Mouse (Mus musculus): ENCODE results near the gene Snap47. TPM values are rescaled to one million over a fixed set of nuclear protein-coding genes. Genes with fewer than 3 reads are reported as not detected.
A peak's percentile ranks its signal among the peaks of the same experiment; 100 is the strongest.

Snap47 gene
- polyA plus RNA-seq, 1 experiment from 2014 or later: 20.2 TPM

DNA sequence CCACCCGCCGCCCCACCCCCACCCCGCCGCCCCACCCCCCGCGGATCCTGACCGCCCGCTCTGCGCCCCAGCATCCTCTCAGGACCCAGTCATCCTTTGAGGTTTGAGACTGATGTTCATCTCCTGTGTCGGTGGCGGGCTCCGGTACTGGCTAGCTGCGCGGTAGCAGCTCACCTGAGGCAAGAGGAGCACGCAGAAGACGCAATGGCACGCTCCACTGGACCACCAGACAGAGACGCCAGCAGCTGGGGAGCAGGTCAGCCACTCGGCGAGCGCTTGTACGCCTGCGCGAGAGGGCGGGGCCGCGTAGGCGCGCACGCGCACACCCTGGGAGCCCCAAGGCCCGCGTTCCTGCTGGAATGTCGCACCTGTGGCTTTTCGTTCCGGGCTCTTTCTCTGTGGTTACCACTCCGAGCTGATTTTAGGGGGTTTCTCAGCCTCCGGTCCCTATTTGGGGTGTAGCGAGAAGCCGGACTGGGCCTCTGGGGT, 1.2 kb downstream of the Snap47 start, which contains the start of gene Jmjd4:
Jmjd4 (plus strand) TSS at position 305 of the 489 bp plus-strand sequence.
- H3K36me3 ChIP-seq (ENCODE audit: inconsistent target): peaks cover 10% of the 10 kb centered on the region
- WGBS (ENCODE audit: missing documents): under 1% methylated on average over 30 of the region's 40 CpGs
- peak within 1 kb of the TSS; percentile 80 for H3K4me3 ChIP-seq (ENCODE audit: inconsistent target)
- H3K27ac ChIP-seq: peak within 1 kb of the TSS; percentile 51
- H3K79me2 ChIP-seq (ENCODE audit: inconsistent target): no peaks in the 10 kb centered on the region

DNA sequence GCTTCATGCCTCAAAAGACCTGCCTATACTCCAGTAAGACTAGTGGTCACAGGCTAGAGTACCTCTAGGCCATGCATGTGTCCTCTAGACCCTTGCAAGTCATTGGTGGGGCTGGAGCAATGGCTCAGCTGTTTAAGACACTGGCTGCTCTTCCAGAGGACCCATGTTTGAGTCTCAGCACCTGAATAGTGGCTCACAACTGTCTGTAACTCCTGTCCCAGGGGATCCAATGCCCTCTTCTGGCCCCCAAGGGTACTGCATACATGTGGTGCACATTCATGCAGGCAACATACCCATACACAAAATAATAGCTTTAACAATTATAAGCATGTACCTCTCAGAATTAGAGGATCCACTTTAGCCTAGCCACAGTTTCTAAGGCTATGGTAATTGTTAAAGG, 7.9 kb downstream of the Snap47 start:
- Histone ChIP-seq H3K79me2 (ENCODE audit: inconsistent target) (no peaks in the 10 kb centered on the region), H3K36me3 (ENCODE audit: inconsistent target) (peaks cover under 1% of the 10 kb centered on the region; the same call in 1 of the 2 replicates), H3K27ac (no peak overlapping the region), H3K4me3 (ENCODE audit: inconsistent target) (no peak overlapping the region)

DNA sequence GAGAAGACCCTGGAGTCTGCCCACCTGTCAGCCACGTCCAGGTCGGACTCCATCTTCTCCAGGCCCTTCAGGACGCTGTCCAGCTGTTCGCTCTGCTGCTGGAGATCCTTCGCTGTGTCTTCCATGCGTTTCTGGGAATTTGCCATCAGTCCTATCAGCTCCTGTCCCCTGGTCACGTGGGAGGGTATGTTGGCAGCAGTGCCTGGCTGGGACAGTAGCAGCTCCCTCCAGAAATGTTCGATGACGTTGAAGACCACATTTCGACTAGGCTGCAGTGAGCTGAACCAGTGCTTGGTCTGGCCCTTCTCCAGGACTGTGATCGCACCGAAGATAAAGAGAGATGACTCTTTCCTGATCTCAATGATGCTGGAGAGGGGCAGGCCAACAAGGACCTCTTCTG, 13.0 kb downstream of the Snap47 start:
- 92% methylated on average over 12 of the region's 12 CpGs for WGBS (ENCODE audit: missing documents)
- peaks cover 18% of the 10 kb centered on the region; the same call in 1 of the 2 replicates for H3K36me3 ChIP-seq (ENCODE audit: inconsistent target)
- H3K27ac ChIP-seq: no peak overlapping the region
- no peak overlapping the region for H3K4me3 ChIP-seq (ENCODE audit: inconsistent target)
- no peaks in the 10 kb centered on the region for H3K79me2 ChIP-seq (ENCODE audit: inconsistent target)

DNA sequence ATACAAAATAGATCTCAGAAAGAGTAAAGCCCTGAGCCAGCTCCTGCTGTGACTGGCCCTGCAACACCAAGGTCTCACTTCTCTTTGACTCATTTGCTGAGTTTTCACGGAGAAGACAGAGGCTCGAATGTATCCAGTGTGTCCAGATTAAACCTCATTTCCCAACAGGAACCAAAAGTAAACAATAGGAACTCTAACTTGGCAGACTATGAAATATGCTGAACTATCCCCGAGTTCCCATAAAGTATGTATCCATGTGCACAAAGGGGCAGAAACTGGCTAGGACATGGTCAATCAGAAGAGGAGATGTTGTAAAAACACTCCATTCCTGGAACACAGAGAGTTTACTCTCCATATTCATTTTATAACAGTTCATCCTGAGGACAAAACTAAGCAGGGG, 18.7 kb downstream of the Snap47 start:
- H3K79me2 ChIP-seq (ENCODE audit: inconsistent target): no peaks in the 10 kb centered on the region
- peaks cover 17% of the 10 kb centered on the region; the same call in 1 of the 2 replicates for H3K36me3 ChIP-seq (ENCODE audit: inconsistent target)
- no peak overlapping the region for H3K27ac ChIP-seq
- WGBS (ENCODE audit: missing documents): 73% methylated on average over 3 of the region's 3 CpGs
- no peak overlapping the region for H3K4me3 ChIP-seq (ENCODE audit: inconsistent target)

DNA sequence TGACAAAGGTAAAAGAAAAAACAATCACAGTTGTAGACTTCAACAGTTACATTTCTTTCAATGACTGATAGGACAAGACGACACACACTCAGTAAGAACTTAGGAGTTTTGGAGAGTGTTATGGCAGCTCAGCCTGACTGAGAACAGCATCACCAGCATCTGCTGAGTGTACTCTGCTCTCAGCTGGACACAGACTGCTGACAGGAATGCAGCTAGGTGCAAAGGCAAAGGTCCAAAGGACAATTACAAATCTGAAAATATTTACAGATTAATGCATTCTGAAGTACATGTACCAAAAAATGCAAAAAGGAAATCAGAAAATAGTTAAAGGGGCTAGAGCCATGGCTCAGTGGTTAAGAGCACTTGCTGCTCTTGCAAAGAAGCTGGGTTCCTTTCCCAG, 21.0 kb downstream of the Snap47 start:
- peaks cover 7% of the 10 kb centered on the region; the same call in 1 of the 2 replicates for H3K36me3 ChIP-seq (ENCODE audit: inconsistent target)
- no peak overlapping the region for H3K27ac ChIP-seq
- 100% methylated on average over 1 of the region's 1 CpGs for WGBS (ENCODE audit: missing documents)
- H3K4me3 ChIP-seq (ENCODE audit: inconsistent target): no peak overlapping the region
- H3K79me2 ChIP-seq (ENCODE audit: inconsistent target): no peaks in the 10 kb centered on the region

DNA sequence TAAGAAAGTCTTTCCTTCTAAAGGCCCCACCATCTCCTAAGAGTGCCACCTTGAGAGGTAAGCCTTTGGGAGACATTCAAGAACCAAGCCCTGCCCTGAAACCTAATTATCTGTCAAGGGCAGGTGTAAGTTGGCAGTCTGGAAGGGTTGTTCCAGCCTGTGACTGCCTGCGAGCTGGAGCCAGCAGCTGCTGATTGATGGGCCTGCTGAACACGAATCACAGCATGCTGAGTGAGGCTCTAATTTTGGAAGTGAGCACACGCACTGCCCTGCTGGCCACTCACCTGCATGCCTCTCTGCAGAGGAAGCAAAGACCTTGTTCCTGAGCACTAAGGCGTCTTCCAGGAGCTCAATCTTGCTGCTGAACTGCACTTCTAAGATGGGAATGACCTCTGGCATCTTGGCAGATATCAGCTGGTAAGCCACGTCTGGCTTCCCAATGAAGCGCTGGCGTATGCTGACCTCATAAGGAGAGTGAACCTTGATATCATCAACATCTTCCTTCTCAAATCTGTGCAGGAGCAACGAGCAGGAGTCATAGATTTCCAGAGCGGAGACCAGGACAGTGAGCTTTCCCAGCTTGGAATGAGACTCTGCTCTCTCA, 22.8 kb downstream of the Snap47 start:
- no peaks in the 10 kb centered on the region for H3K79me2 ChIP-seq (ENCODE audit: inconsistent target)
- H3K27ac ChIP-seq: no peak overlapping the region
- H3K4me3 ChIP-seq (ENCODE audit: inconsistent target): no peak overlapping the region
- H3K36me3 ChIP-seq (ENCODE audit: inconsistent target): peaks cover 7% of the 10 kb centered on the region; the same call in 1 of the 2 replicates
- 93% methylated on average over 9 of the region's 9 CpGs for WGBS (ENCODE audit: missing documents)

DNA sequence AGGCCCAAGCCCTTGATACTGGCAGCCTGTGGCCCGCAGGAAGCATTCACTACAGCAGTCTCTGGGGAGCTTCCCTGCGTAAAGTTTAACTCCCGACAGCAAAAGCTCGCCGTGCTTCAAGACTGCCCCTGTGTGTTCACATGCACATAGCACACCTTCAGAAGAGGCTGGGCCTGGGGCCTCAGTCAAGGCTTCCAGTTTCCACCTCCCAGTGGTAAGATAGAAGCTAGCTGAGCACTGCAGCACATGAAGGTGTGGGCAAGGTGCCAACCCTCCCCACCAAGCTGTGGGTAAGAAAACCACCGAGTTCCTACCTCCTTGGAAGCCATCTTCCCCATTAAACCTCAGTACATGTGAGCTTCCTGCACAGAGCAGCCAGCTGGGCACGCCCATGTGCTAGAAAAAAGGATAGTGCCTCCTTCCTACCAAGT, 25.3 kb downstream of the Snap47 start:
- no peaks in the 10 kb centered on the region for H3K79me2 ChIP-seq (ENCODE audit: inconsistent target)
- 21% methylated on average over 7 of the region's 7 CpGs for WGBS (ENCODE audit: missing documents)
- no peak overlapping the region for H3K4me3 ChIP-seq (ENCODE audit: inconsistent target)
- no peak overlapping the region for H3K27ac ChIP-seq
- H3K36me3 ChIP-seq (ENCODE audit: inconsistent target): peaks cover 7% of the 10 kb centered on the region; the same call in 1 of the 2 replicates

DNA sequence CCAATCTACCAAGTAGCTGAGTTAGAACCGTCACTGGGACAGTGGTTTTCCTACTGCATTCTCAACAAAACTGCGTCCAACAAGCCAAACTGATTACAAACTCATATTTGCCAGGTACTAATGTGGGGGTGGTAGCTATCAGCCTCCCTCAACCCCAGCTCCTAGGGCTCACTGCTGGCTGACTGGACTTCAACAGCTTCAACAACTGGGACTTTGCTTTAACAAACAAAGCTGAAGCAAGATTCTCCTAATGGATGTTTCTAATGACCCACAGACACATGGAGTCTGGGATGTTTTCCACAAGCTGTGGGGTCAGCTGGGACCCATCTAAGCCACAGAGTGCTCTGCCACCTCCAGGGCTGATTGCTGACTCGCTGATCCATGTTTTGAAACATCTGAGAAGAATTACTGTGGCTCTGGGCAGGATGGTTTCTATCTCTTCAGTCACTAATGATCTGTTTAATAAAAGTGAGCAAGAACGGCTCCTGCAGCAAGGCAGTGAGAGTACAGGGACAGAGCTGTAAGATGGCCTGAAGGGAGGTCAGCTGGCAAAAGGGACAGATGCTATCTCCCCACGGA, 27.9 kb downstream of the Snap47 start:
- Histone ChIP-seq H3K4me3 (ENCODE audit: inconsistent target) (no peak overlapping the region), H3K79me2 (ENCODE audit: inconsistent target) (no peaks in the 10 kb centered on the region), H3K36me3 (ENCODE audit: inconsistent target) (peaks cover 3% of the 10 kb centered on the region; the same call in 1 of the 2 replicates), H3K27ac (no peak overlapping the region)
- 98% methylated on average over 5 of the region's 5 CpGs for WGBS (ENCODE audit: missing documents)

DNA sequence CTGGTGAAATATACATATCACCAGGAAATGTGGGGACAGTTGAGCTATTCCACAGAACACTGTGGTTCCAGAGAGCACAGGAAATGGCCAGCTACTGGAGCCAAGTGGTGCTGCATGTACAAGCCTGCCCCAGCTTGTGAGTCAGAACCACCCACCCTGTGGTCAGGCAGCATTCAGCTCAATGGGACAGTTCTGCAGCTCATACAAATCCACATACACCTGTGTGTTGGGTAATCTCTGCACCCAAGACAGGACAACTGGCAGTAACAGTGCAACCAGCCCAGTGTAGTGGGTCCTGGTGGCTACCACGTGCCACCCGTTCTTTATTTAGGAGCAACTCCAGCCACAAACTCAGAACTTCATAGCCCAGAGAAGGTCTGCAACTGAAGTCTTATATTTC, 29.0 kb downstream of the Snap47 start:
- H3K4me3 ChIP-seq (ENCODE audit: inconsistent target): no peak overlapping the region
- no peaks in the 10 kb centered on the region for H3K36me3 ChIP-seq (ENCODE audit: inconsistent target)

DNA sequence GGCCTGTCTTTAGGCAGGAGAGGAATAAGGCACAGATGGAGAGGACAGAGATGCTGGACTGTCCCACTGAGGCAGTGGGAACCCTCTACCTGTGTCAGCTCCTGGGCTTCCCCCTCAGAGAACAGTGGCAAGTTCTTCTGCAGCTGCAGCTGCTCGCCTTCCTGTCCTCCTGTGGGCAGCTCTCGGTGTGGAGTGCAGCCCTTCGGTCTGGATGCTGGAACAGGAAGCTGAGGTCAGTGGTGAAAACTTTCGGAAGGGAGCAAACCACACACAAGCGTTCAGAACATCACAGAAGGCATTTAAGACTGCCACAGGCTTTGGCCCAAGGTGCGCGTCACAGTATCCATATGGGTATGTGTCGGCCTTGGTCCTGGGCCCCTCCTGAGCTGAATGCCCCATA, 29.6 kb downstream of the Snap47 start:
- Histone ChIP-seq H3K4me3 (ENCODE audit: inconsistent target) (no peak overlapping the region), H3K36me3 (ENCODE audit: inconsistent target) (no peaks in the 10 kb centered on the region), H3K27ac (peak overlapping the region; percentile 41), H3K79me2 (ENCODE audit: inconsistent target) (no peaks in the 10 kb centered on the region)
- WGBS (ENCODE audit: missing documents): 10% methylated on average over 8 of the region's 8 CpGs

More for the DNA sequence above, 29.0 kb downstream of the Snap47 start:
- Histone ChIP-seq H3K27ac (peak overlapping the region; percentile 41), H3K79me2 (ENCODE audit: inconsistent target) (no peaks in the 10 kb centered on the region)
- 9% methylated on average over 2 of the region's 2 CpGs for WGBS (ENCODE audit: missing documents)

DNA sequence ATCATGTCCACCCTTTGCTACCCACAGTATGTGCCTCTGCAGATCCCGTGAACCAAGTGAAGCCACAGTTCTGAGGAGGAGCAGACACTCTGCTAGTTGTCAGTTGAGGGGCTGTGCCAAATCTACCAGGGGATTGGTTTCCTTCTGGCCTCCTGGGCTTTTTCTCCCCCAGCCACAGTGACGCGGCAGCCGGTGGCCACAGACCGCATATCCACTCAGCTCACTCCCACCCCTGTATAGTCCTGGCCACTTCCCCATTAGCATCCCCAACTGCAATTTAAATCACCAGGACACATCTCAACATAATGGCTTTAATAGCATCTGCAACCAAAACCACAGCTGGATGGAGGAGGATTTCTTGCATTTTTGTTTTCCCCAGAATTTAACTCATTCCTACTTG, 32.3 kb downstream of the Snap47 start:
- H3K27ac ChIP-seq: no peak overlapping the region
- H3K79me2 ChIP-seq (ENCODE audit: inconsistent target): no peaks in the 10 kb centered on the region
- H3K4me3 ChIP-seq (ENCODE audit: inconsistent target): no peak overlapping the region
- H3K36me3 ChIP-seq (ENCODE audit: inconsistent target): no peaks in the 10 kb centered on the region; the same call in 1 of the 2 replicates
- WGBS (ENCODE audit: missing documents): 28% methylated on average over 2 of the region's 5 CpGs

DNA sequence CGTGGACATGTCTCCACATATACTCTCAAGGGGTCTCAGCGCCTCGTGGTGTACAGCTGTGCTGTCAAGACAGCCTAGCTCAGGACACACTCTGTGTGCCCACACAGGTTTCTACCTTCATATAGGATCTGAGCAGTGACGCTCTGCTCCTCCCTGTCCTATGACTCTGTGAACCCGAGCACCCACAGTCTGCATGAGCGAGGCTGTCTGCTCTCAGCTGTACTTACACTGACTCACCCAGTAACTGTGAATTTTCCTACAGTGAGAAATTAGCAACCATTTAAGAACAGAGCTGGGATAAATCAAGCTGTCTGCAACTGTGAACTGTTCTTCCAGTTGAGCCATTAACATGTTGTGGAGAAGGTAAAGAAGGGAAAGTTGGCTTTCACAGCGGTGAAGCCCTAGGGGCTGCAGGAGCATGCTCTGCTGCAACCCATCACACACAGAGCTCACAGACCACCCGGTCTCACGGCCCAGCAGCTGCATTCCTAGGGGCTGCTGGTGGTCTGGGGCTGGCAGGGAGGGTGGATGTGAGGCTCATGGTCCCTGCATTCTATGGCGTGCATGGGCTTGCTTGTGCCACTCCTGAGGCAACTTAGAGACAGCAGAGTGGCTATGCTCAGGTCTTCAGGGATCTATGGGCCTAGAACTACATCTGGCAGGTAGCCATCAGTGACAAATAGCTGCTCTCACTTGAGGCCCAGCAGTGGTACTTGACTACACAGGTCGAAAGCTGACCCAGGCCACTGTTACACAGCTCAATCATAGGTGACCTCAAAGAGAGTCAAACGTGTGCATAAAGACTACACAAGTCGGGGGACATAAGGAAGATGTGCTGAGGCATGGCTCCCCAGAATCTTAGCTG, 37.8 kb downstream of the Snap47 start:
- no peak overlapping the region for H3K4me3 ChIP-seq (ENCODE audit: inconsistent target)
- no peak overlapping the region for H3K27ac ChIP-seq
- H3K79me2 ChIP-seq (ENCODE audit: inconsistent target): no peaks in the 10 kb centered on the region
- no peaks in the 10 kb centered on the region; the same call in 1 of the 2 replicates for H3K36me3 ChIP-seq (ENCODE audit: inconsistent target)
- 97% methylated on average over 13 of the region's 13 CpGs for WGBS (ENCODE audit: missing documents)

DNA sequence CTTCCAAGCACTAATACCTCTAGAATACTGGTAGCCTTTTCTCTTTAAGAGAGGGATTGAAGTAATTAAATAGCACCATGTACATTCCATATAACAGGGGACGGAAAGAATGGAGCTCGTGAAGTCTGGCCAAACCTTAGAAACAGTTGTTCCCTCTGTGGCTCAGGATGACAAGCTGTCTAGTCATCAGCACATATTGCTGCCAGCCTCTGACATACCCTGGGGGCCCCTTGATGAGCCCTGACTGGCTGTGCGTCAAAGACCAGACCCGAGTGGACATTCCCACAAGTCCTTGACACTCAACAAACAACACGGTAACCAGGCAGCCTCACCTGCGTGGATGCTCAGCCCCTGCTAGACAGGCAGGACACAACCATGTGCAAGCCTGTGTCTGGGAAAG, 38.9 kb downstream of the Snap47 start:
- WGBS (ENCODE audit: missing documents): 94% methylated on average over 6 of the region's 6 CpGs
- Histone ChIP-seq H3K79me2 (ENCODE audit: inconsistent target) (no peaks in the 10 kb centered on the region), H3K36me3 (ENCODE audit: inconsistent target) (no peaks in the 10 kb centered on the region; the same call in 1 of the 2 replicates), H3K4me3 (ENCODE audit: inconsistent target) (no peak overlapping the region), H3K27ac (no peak overlapping the region)

DNA sequence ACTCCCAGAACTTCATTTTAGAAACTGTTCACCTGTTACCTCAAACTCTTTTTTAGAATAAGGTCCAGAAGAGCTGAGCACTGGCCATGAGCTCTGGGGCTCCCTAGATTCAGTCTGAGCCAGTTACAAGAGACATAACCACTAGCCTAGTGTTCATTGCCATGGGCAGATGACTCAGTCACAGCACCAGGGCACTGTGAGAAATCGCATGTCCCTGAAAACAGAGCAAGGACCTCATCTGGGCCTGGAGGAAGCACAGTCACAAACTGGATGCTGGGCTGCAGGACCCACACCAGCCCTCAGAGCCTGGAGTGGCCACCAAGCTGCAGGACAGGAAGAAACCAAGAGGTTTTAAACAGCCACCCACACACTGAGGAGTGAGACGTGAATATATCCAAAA, 40.1 kb downstream of the Snap47 start:
- Histone ChIP-seq H3K36me3 (ENCODE audit: inconsistent target) (no peaks in the 10 kb centered on the region; the same call in 1 of the 2 replicates), H3K27ac (0 out of 2 replicates have a peak overlapping the region, but pooled peaks have one; percentile 1), H3K79me2 (ENCODE audit: inconsistent target) (no peaks in the 10 kb centered on the region), H3K4me3 (ENCODE audit: inconsistent target) (no peak overlapping the region)
- 92% methylated on average over 1 of the region's 2 CpGs for WGBS (ENCODE audit: missing documents)

All from macrophage (primary cell).